Mouse (Mus musculus): Measurements from ENCODE around the gene Bend5. TPM values are rescaled to one million over a fixed set of nuclear protein-coding genes. Genes with fewer than 3 reads are reported as not detected.

Bend5 gene
- polyA plus RNA-seq, 1 experiment from 2014 or later: 22.3 TPM

- TF ChIP-seq CTCF (IDR thresholded peaks at IDR 0.05; ENCODE audit: low read depth): no peak
- H3K36me3 ChIP-seq (ENCODE audit: insufficient read depth): no peaks in the 10 kb centered on the region
- peaks cover 6% of the 10 kb centered on the region; the same call in 1 of the 2 replicates for H3K4me1 ChIP-seq (ENCODE audit: insufficient read depth)
- no peak overlapping the region for H3K27ac ChIP-seq (ENCODE audit: low read depth)
- H3K4me2 ChIP-seq: no peak overlapping the region
- H3K9ac ChIP-seq: no peak overlapping the region
- no peak overlapping the region for H3K4me3 ChIP-seq (ENCODE audit: low read depth, low read length)
- ATAC-seq (ENCODE audit: insufficient read depth) (no peak), DNase-seq (no peak)
- 80% methylated on average over 4 of the region's 4 CpGs for WGBS
- H3K27me3 ChIP-seq (ENCODE audit: insufficient read depth, low read length): no peaks in the 10 kb centered on the region
- H3K9me3 ChIP-seq (ENCODE audit: low read depth, low read length): no peaks in the 10 kb centered on the region
These were observed 53.0 kb downstream of the Bend5 start for GRCm38 (mm10) chr4:111467796-111468195.

DNA sequence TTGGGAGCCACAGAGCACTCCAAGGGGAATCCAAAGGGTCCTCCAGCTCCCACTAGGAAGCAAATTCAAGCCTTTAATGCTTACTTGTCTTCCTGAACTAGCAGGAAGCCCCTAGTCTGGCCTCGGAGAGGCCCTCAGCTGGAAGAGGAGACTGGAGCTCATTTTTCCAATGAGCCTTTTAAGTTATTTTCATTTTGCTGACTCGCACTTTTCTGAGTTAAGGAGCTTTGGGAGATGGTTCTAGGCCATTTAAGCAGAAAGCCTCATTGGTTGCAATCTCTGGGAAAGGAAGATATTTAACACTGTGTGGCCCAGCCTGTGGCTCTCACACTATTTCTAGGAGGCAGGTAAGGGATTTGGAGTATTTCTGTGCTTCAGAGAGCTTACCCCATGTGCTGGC, 55.0 kb downstream of the Bend5 start:
- Histone ChIP-seq H3K36me3 (ENCODE audit: insufficient read depth) (no peaks in the 10 kb centered on the region), H3K4me3 (ENCODE audit: low read depth, low read length) (no peak overlapping the region), H3K27ac (ENCODE audit: low read depth) (no peak overlapping the region), H3K9ac (no peak overlapping the region), H3K9me3 (ENCODE audit: low read depth, low read length) (no peaks in the 10 kb centered on the region), H3K4me2 (no peak overlapping the region), H3K4me1 (ENCODE audit: insufficient read depth) (peaks cover 6% of the 10 kb centered on the region; the same call in 1 of the 2 replicates), H3K27me3 (ENCODE audit: insufficient read depth, low read length) (no peaks in the 10 kb centered on the region)
- DNase-seq (no peak), ATAC-seq (ENCODE audit: insufficient read depth) (no peak)
- WGBS: 64% methylated on average over 2 of the region's 2 CpGs
- TF ChIP-seq CTCF (IDR thresholded peaks at IDR 0.05; ENCODE audit: low read depth): no peak

DNA sequence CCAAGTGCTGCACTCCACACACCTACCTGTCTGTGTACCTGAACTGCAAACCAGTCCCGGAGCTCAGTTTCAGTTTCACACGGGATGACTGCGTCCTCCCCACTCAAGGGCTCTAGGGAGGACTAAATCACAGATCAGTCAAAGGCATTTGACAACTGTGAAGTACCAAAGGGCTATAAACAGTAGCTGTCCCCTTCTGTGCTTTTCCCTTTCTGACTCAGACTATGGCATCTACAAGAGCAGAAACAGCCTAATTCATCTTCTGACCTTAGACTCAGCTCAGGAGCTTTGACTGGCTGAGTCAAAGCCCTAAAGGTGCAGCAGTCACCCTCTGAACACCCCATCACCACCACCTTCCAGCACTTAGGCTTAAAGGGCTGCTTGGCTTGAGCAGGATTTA, 56.9 kb downstream of the Bend5 start:
- no peaks in the 10 kb centered on the region for H3K9me3 ChIP-seq (ENCODE audit: low read depth, low read length)
- H3K4me3 ChIP-seq (ENCODE audit: low read depth, low read length): no peak overlapping the region
- TF ChIP-seq CTCF (IDR thresholded peaks at IDR 0.05; ENCODE audit: low read depth): no peak
- no peak overlapping the region for H3K9ac ChIP-seq
- H3K36me3 ChIP-seq (ENCODE audit: insufficient read depth): no peaks in the 10 kb centered on the region
- no peak for ATAC-seq (ENCODE audit: insufficient read depth)
- WGBS: 67% methylated on average over 3 of the region's 3 CpGs
- H3K4me1 ChIP-seq (ENCODE audit: insufficient read depth): peaks cover 6% of the 10 kb centered on the region; the same call in 1 of the 2 replicates
- no peak overlapping the region for H3K27ac ChIP-seq (ENCODE audit: low read depth)
- no peak for DNase-seq
- H3K4me2 ChIP-seq: no peak overlapping the region
- H3K27me3 ChIP-seq (ENCODE audit: insufficient read depth, low read length): no peaks in the 10 kb centered on the region

DNA sequence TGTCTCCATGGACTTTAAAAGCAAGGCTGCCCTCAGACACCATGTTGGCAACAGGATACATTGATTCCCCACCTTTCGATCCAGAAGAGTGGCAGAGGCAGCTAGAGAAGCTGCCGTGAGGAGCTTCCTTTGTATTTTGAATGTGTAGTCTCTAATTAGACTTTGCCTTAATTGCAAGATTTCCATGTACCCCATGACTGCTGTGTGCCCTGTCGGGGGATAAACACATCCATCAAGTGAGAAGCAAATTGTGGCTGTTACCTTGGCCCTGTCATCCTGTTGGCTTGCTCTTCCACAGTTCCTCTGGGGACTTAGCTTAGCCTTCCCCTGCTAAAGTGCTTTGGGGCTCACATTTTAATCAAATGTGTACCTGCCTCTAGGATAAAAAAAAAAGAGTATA, 57.7 kb downstream of the Bend5 start:
- ATAC-seq (ENCODE audit: insufficient read depth): no peak
- Histone ChIP-seq H3K9me3 (ENCODE audit: low read depth, low read length) (no peaks in the 10 kb centered on the region), H3K9ac (no peak overlapping the region), H3K36me3 (ENCODE audit: insufficient read depth) (no peaks in the 10 kb centered on the region), H3K4me2 (no peak overlapping the region), H3K4me1 (ENCODE audit: insufficient read depth) (peaks cover under 1% of the 10 kb centered on the region; the same call in 1 of the 2 replicates), H3K27ac (ENCODE audit: low read depth) (no peak overlapping the region), H3K27me3 (ENCODE audit: insufficient read depth, low read length) (no peaks in the 10 kb centered on the region), H3K4me3 (ENCODE audit: low read depth, low read length) (no peak overlapping the region)
- no peak for TF ChIP-seq CTCF (IDR thresholded peaks at IDR 0.05; ENCODE audit: low read depth)
- WGBS: 70% methylated on average over 3 of the region's 3 CpGs
- DNase-seq: no peak

- ATAC-seq (ENCODE audit: insufficient read depth) (no peak), DNase-seq (peak; percentile 50)
- 48% methylated on average over 1 of the region's 1 CpGs for WGBS
- no peak for TF ChIP-seq CTCF (IDR thresholded peaks at IDR 0.05; ENCODE audit: low read depth)
- H3K4me2 ChIP-seq: no peak overlapping the region
- H3K27me3 ChIP-seq (ENCODE audit: insufficient read depth, low read length): no peaks in the 10 kb centered on the region
- no peaks in the 10 kb centered on the region for H3K9me3 ChIP-seq (ENCODE audit: low read depth, low read length)
- no peak overlapping the region for H3K9ac ChIP-seq
- H3K27ac ChIP-seq (ENCODE audit: low read depth): no peak overlapping the region
- no peak overlapping the region for H3K4me3 ChIP-seq (ENCODE audit: low read depth, low read length)
- no peaks in the 10 kb centered on the region for H3K4me1 ChIP-seq (ENCODE audit: insufficient read depth)
- H3K36me3 ChIP-seq (ENCODE audit: insufficient read depth): no peaks in the 10 kb centered on the region
These were observed 58.2 kb downstream of the Bend5 start for GRCm38 (mm10) chr4:111473014-111473413.

GRCm38 (mm10) chr4:111475374-111475971, 60.7 kb downstream of the Bend5 start:
- H3K9ac ChIP-seq: no peak overlapping the region
- no peaks in the 10 kb centered on the region for H3K36me3 ChIP-seq (ENCODE audit: insufficient read depth)
- 56% methylated on average over 10 of the region's 10 CpGs for WGBS
- no peak for DNase-seq
- H3K4me2 ChIP-seq: no peak overlapping the region
- H3K4me1 ChIP-seq (ENCODE audit: insufficient read depth): no peaks in the 10 kb centered on the region
- no peak for TF ChIP-seq CTCF (IDR thresholded peaks at IDR 0.05; ENCODE audit: low read depth)
- no peak for ATAC-seq (ENCODE audit: insufficient read depth)
- H3K4me3 ChIP-seq (ENCODE audit: low read depth, low read length): no peak overlapping the region
- no peaks in the 10 kb centered on the region for H3K27me3 ChIP-seq (ENCODE audit: insufficient read depth, low read length)
- H3K27ac ChIP-seq (ENCODE audit: low read depth): no peak overlapping the region
- H3K9me3 ChIP-seq (ENCODE audit: low read depth, low read length): no peaks in the 10 kb centered on the region

- Histone ChIP-seq H3K4me2 (no peak overlapping the region), H3K36me3 (ENCODE audit: insufficient read depth) (no peaks in the 10 kb centered on the region), H3K4me1 (ENCODE audit: insufficient read depth) (no peaks in the 10 kb centered on the region), H3K9ac (no peak overlapping the region), H3K4me3 (ENCODE audit: low read depth, low read length) (no peak overlapping the region), H3K9me3 (ENCODE audit: low read depth, low read length) (no peaks in the 10 kb centered on the region), H3K27me3 (ENCODE audit: insufficient read depth, low read length) (no peaks in the 10 kb centered on the region), H3K27ac (ENCODE audit: low read depth) (no peak overlapping the region)
- ATAC-seq (ENCODE audit: insufficient read depth): no peak
- TF ChIP-seq CTCF (IDR thresholded peaks at IDR 0.05; ENCODE audit: low read depth): no peak
- 51% methylated on average over 4 of the region's 4 CpGs for WGBS
- no peak for DNase-seq
These were observed 62.7 kb downstream of the Bend5 start for GRCm38 (mm10) chr4:111477507-111477906.
